Mouse (Mus musculus) spleen, postnatal 36 days (tissue): ENCODE measurements around the gene Htra3.

Experiments
- DNase-seq, 2 experiments: peaks; one replicate each; pipeline ENCODE4 v3.0.0; 2022; ENCODE audit warnings: low spot score in 2 of 2, mixed read lengths in 1 of 2

Gene Htra3

GRCm38 (mm10) chr5:35653743-35654395, 25.7 kb downstream of the Htra3 start:
- no peak for DNase-seq

GRCm38 (mm10) chr5:35652872-35653271, 26.7 kb downstream of the Htra3 start:
- no peak for DNase-seq

GRCm38 (mm10) chr5:35652319-35652718, 27.3 kb downstream of the Htra3 start:
- DNase-seq = no peak

GRCm38 (mm10) chr5:35648230-35648629, 31.4 kb downstream of the Htra3 start:
- no peak for DNase-seq

- DNase-seq = no peak
Measured at GRCm38 (mm10) chr5:35647562-35647961, 32.0 kb downstream of the Htra3 start.

GRCm38 (mm10) chr5:35646927-35647326, 32.7 kb downstream of the Htra3 start:
- no peak for DNase-seq

GRCm38 (mm10) chr5:35645938-35646493, 33.6 kb downstream of the Htra3 start:
- no peak for DNase-seq

GRCm38 (mm10) chr5:35644082-35644481, 35.5 kb downstream of the Htra3 start:
- no peak for DNase-seq

- no peak for DNase-seq
Measured at GRCm38 (mm10) chr5:35643401-35644048, 36.1 kb downstream of the Htra3 start.

GRCm38 (mm10) chr5:35641961-35642584, 37.5 kb downstream of the Htra3 start:
- DNase-seq = no peak

- DNase-seq = no peak
Measured at GRCm38 (mm10) chr5:35636016-35636415, 43.6 kb downstream of the Htra3 start.

GRCm38 (mm10) chr5:35632841-35633240, 46.7 kb downstream of the Htra3 start:
- DNase-seq = no peak

GRCm38 (mm10) chr5:35631755-35632154, 47.8 kb downstream of the Htra3 start:
- no peak for DNase-seq

- no peak for DNase-seq
Measured at GRCm38 (mm10) chr5:35631224-35631623, 48.4 kb downstream of the Htra3 start.

GRCm38 (mm10) chr5:35630706-35631105, 48.9 kb downstream of the Htra3 start:
- DNase-seq = no peak

- DNase-seq = no peak
Measured at GRCm38 (mm10) chr5:35629333-35629732, 50.2 kb downstream of the Htra3 start.

- no peak for DNase-seq
Measured at GRCm38 (mm10) chr5:35628685-35629084, 50.9 kb downstream of the Htra3 start.

- no peak for DNase-seq
Measured at GRCm38 (mm10) chr5:35627307-35627840, 52.2 kb downstream of the Htra3 start.

GRCm38 (mm10) chr5:35626408-35626807, 53.2 kb downstream of the Htra3 start:
- DNase-seq = no peak

GRCm38 (mm10) chr5:35624751-35625239, 54.8 kb downstream of the Htra3 start:
- DNase-seq = no peak

GRCm38 (mm10) chr5:35623831-35624230, 55.8 kb downstream of the Htra3 start:
- DNase-seq = no peak

- no peak for DNase-seq
Measured at GRCm38 (mm10) chr5:35621114-35621513, 58.5 kb downstream of the Htra3 start.
